Mouse (Mus musculus) spleen, adult 2 months (tissue): Measurements from ENCODE around the gene Atxn10.

ENCODE experiments used
- CTCF ChIP-seq: fragments of 200-500 bp; IDR thresholded peaks from 2 replicates; pipeline ENCODE4 v1.5.1; 2011; ENCODE audit warnings: mild to moderate bottlenecking, inconsistent platforms; ENCODE audit not compliant: insufficient read depth, insufficient read length, insufficient replicate concordance; ENCODE audit errors: extremely low read depth
- POLR2A ChIP-seq: fragments of 200-500 bp; IDR thresholded peaks from 2 replicates; pipeline ENCODE4 v1.6.1; 2011; ENCODE audit warnings: low read depth, low read length, inconsistent platforms

GRCm38 (mm10) chr15:85330024-85330423, 6.0 kb upstream of the Atxn10 start:
- TF ChIP-seq POLR2A (no peak), CTCF (no peak)
